Mouse (Mus musculus): Measurements from ENCODE around the gene Tefm.

- TF ChIP-seq CTCF (IDR thresholded peaks at IDR 0.05; ENCODE audit: insufficient read depth, low read length) (peak; percentile 94), POLR2A (IDR thresholded peaks at IDR 0.05; ENCODE audit: borderline replicate concordance, extremely low read depth, low read depth, low read length) (no peak)
Measured at GRCm38 (mm10) chr11:80086844-80087243, 55.1 kb downstream of the Tefm start.
